Mouse (Mus musculus): Measurements from ENCODE around the gene Bik. TPM values are rescaled to one million over a fixed set of nuclear protein-coding genes. Genes with fewer than 3 reads are reported as not detected.
A peak's percentile ranks its signal among the peaks of the same experiment; 100 is the strongest.

Gene Bik
- total and polyA plus RNA-seq, 3 experiments, result 3.2 to 9.1 (median 7.3) TPM

- DNase-seq, result no peak
These were observed 20.5 kb downstream of the Bik start for GRCm38 (mm10) chr15:83547144-83547543.

- no peak for DNase-seq
These were observed 23.5 kb downstream of the Bik start for GRCm38 (mm10) chr15:83550137-83550536.

GRCm38 (mm10) chr15:83553831-83554230 is 27.2 kb downstream of the Bik start:
- DNase-seq, result no peak

- DNase-seq, result peak; percentile 93
These were observed 28.7 kb downstream of the Bik start for GRCm38 (mm10) chr15:83555161-83555974.

GRCm38 (mm10) chr15:83560941-83561477 is 34.3 kb downstream of the Bik start:
- DNase-seq, result no peak

- DNase-seq, result peak; percentile 93
These were observed 36.1 kb downstream of the Bik start for GRCm38 (mm10) chr15:83562626-83563270.

- DNase-seq, result peak; percentile 93
These were observed 36.7 kb downstream of the Bik start, which contains the start of the genes Tspo and Mcat for GRCm38 (mm10) chr15:83563327-83563856. Gene Tspo (plus strand): TSS chr15:83563592. Gene Mcat (minus strand): TSS chr15:83563787.

GRCm38 (mm10) chr15:83563857-83564651 is 37.4 kb downstream of the Bik start:
- DNase-seq, result peak; percentile 86

- peak; percentile 94 for DNase-seq
These were observed 38.8 kb downstream of the Bik start for GRCm38 (mm10) chr15:83565434-83565833.

GRCm38 (mm10) chr15:83566006-83566405 is 39.3 kb downstream of the Bik start:
- DNase-seq, result peak; percentile 19

GRCm38 (mm10) chr15:83567728-83568127 is 41.1 kb downstream of the Bik start:
- DNase-seq, result peak; percentile 28

- peak; percentile 71 for DNase-seq
These were observed 41.9 kb downstream of the Bik start for GRCm38 (mm10) chr15:83568544-83568943.

GRCm38 (mm10) chr15:83569682-83570081 is 43.0 kb downstream of the Bik start:
- DNase-seq, result no peak

- no peak for DNase-seq
These were observed 44.0 kb downstream of the Bik start for GRCm38 (mm10) chr15:83570641-83571040.

- DNase-seq, result peak; percentile 84
These were observed 45.0 kb downstream of the Bik start for GRCm38 (mm10) chr15:83571636-83572035.

GRCm38 (mm10) chr15:83572132-83572531 is 45.5 kb downstream of the Bik start:
- no peak for DNase-seq

GRCm38 (mm10) chr15:83573606-83574005 is 46.9 kb downstream of the Bik start:
- DNase-seq, result no peak

- peak; percentile 84 for DNase-seq
These were observed 48.2 kb downstream of the Bik start for GRCm38 (mm10) chr15:83574731-83575351.

- DNase-seq, result no peak
These were observed 48.9 kb downstream of the Bik start for GRCm38 (mm10) chr15:83575543-83575942.

- no peak for DNase-seq
These were observed 50.0 kb downstream of the Bik start for GRCm38 (mm10) chr15:83576651-83577050.

GRCm38 (mm10) chr15:83582931-83583330 is 56.3 kb downstream of the Bik start:
- no peak for DNase-seq
